Mouse (Mus musculus) retina, postnatal 7 days (tissue): ENCODE results near the gene Golga1.

Experiments used
- DNase-seq: peaks from one replicate; pipeline ENCODE4 v3.0.0-alpha.2; 2012; ENCODE audit warnings: low read depth, low spot score

The Golga1 gene

DNA sequence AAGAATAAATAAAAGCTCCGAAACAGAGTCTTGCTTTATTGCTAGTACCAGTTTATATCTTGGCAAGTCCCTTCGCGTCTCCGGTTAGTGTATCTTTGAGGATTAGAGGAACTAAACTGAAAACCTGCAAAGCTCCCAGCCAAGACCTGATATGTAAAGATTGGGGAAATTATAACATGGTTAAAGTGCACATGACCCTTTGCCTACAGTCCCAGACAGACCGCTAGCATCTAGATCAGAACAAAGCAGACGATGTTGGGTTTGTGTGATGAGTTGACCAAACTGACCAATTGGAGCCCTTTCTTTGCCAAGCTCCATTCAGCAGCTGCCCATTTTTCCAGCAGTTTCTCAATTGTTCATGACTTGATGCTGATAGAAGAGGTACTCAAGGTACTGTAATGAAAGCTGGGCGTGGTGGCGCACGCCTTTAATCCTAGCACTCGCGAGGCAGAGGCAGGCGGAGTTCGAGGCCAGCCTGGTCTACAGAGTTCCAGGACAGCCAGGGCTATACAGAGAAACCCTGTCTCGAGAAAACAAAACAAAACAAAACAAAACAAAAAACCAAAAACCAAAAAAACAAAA, 59.1 kb downstream of the Golga1 start:
- DNase-seq, result no peak

DNA sequence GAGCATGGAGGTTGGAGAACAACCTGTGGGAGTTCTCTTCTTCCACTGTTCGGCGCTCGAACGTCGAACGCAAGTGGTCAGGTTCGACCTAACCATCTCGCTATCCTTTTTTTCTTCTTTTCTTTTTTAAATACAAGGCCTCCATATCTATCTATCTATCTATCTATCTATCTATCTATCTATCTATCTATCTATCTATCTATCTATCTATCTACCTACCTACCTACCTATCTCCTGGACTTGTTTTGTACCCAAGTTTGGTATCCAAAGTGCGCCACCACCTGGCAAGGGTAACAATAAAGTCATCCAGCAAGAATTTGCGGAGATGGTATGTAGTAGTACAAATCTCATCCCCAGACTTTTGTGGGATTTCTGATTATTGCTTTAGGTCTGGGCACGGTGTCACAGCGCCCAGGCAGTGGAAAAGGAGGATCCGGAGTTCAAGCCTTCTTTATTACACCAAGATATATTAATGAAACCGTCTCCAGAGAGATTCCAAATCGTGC, 59.7 kb downstream of the Golga1 start, which contains the start of gene Rpl35:
Rpl35 (minus strand) TSS at position 51 of the 506 bp plus-strand sequence.
- DNase-seq, result no peak

DNA sequence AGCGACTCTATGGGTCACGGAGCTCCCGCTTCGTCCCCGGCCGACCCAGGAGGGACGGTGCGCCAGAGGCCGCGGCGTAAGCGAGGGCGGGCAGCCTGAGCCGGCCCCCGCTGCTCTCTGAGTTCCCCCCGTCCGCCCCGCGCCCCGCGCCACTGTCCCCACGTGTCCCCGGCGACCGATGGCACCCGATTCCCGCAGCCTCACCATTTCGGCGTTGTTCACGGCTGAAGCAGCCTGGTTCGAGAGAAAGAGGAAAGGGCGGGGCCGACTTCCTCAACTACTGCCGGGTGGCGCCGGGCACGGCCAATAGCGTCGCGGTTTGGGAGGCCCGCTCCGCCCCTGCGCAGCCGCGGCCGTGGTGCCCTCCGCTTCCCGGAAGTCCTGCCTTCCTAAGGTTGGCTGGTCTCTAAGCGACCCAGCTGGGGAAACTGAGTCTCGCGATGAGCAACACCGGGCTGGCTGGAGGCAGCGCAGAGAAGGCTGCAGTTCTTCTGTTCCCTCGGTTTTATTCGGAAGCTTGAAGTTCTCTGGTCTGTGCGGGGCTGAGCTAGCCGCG, 60.4 kb downstream of the Golga1 start, which contains the start of gene Arpc5l:
Arpc5l (plus strand) TSS at position 469 of the 556 bp plus-strand sequence.
- peak; percentile 80 for DNase-seq

DNA sequence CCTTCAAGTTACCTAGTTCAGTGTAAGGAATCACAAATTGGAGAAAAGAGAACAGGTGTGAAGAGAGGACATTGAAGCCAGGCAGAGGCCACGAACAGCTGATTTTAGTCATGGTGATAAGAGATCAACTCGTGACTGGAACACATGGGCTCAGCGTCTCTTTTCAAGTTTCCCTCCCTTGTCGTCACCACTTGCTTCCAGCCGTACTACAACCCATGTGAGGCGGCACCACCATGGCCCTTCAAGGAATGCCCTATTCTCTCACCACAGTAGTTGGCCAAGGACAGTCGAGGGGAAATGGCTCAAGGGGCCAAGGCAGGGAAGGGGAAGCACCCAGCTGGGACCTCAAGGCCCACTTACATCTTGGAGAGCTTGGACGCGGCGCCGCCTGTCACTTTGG, 61.0 kb downstream of the Golga1 start:
- no peak for DNase-seq

DNA sequence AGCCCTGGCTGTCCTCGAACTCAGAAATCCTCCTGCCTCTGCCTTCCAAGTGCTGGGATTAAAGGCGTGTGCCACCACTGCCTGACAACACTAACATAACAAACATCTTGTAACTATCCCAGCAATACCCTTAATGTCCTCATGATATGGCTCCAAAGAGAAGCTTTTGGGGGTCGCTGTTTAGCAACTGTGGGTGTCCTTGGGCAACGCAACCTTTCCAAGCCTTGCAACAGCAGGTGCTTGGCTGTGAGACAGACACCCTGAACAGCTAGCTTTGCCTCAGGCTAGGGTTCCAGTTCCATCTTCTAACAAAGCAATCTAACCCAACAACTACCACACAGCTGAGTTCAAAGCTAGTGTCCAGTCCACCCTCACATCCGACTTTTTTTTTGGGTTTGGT, 61.8 kb downstream of the Golga1 start:
- no peak for DNase-seq

DNA sequence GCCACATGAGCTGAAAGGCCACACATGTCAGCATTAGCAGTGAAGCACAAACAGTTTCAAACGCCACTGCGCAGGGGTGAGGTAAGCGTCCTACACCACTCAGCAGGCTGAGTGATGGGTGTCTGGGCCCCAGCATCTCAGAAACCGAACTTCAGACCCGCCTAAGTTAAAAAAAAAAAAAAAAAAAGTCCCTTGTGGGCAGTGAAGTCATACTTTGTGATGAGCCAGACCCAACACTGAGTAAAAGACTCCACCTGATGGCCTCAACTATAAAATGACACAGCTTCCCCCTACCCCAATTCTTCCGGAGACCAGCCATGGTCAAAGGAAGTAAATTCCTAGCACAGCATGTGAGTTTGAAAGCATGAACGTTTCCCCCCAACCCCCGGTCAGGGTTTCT, 62.2 kb downstream of the Golga1 start:
- no peak for DNase-seq

DNA sequence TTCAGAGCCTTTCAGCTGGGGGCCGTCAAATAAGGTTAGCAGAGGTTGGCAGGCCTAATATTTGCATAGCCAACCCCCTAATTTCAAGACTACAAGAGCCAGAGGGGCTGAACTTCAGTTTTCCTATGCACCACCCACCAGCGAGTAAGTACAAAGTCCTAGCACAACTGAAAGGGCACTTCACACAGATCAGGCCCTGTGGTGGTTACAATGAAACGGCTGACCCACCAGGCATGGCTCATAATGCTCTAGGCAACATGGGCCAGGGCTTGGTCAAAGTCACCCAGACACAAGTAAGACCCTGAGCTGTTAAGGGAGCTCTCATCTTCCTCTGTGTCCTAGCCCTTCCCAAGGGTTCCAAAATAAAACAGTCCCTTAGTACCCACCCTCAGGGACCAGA, 63.5 kb downstream of the Golga1 start:
- DNase-seq, result no peak

DNA sequence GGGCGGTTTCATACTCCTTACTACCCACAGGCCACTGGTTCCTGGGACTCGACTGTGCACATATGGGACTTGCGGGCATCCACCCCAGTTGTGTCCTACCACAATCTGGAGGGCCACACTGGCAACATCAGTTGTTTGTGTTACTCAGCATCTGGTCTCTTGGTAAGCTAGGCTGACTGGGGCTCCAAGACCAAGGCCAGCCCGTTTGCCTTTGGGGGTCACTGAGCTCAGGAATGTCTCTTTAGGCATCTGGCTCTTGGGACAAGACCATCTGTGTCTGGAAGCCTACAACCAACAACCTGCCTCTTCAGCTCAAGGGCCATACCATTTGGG, 64.8 kb downstream of the Golga1 start:
- DNase-seq, result no peak

DNA sequence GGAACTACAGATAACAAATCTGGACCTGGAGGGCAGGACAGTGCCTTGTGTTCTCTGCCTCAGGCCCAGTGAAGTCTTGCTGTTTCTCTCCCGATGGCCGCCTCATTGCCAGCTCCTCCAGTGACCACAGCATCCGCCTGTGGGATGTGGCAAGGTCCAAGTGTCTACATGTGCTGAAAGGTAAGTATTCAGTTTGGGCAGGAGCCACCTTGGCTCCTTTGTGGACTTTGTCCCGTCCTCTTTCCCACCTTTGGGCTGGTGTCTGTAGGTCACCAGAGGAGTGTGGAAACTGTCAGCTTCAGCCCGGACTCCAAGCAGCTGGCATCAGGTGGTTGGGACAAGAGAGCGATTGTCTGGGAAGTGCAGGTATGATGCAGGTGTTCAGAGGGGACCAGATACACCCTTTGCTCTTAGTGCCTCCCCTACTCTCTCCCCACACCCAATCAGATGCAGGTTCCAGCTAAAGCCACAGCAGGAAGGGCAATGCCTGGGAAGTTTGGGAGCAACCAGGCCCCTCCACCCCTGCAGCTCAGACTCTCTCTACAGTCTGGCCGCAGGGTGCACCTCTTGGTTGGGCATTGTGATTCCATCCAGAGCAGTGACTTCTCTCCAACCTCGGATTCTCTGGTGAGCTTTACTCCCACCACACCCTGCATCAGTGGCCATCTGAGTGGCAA, 65.3 kb downstream of the Golga1 start:
- DNase-seq, result no peak

DNA sequence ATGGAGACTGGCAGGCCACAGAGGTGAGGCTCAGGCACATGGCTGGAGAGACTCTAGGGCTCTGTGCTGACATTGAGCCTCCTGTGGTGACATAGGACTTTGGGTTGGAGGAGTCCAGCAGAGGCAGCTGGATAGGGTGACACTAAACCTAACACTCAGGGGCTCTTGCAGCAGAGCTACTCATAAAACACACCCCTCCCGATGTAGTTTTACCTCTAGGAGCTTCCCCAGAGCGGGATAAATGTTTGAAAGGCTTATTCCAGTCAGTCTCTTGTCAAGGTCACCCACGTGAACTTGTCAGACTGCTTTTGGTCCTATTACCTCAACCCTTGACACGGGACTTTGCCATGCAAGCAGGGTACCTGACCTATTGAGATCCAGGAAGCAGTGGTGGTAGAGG, 66.0 kb downstream of the Golga1 start:
- DNase-seq, result no peak

DNA sequence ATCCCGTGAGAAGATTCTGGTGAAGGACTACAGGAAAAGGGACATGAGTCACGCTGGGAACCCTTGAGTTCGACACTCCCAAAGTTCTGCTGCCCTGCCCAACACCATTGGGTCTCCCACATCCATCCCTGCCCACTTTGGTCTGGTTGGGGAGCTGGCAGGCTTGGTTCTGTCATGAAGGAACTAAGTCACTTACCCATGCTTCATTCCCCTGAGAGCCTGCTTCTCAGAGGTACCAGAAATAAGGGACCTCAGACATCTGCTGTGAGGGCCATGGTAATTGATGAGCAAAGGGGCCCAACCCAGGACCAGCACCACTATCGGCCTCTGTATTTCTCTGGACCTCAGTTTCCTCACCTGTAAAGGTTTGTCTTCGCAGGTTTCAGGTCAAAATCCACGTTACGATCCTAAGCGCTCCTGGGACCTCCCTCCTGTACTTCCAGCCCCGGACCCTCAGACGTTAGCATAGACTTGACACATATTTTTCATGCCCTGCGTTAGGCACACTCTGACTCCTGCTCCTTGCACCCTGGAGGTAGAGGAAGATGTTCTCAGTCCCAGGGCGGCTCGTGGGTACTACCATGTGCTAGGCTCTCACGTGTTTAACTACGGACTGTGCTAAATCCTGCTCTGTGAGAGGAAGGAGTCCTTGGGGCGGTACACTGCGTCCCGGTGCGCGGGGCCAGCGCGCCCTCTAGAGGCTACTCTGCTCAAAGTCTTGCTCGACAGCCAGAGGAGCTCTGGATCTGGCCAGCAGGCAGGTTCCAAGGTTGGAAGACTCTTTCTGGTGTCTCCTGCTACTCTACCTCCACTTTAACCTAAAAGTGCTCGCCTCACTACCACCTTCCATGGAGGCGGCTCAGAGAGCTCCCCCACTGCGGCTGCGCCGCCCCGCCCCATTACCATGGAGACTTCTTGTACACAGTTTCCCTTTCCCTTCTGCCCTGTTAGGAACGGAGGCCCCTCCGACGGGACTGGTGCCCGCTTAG, 67.7 kb downstream of the Golga1 start, which contains the start of gene Wdr38:
Wdr38 (plus strand) TSS at position 91 of the 989 bp plus-strand sequence.
- DNase-seq, result peak; percentile 75

DNA sequence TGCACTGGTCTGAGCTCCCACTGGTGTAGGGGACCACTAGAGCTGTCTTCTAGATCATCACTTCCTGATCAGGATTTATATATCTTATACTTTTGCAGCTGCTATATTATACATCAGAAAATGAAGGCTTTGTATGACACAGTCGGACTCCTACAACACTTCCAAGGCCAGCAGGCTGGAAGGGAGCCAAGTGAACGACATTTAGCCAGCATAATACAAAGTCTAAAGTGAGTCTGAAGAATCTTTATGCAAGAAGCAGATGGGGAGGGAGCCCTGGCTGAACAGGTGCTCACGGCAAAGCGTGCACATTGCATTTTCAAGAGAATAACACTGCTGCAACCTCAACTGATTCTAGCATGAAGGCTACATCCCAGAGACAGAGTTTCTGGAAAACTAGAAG, 72.9 kb downstream of the Golga1 start:
- no peak for DNase-seq

DNA sequence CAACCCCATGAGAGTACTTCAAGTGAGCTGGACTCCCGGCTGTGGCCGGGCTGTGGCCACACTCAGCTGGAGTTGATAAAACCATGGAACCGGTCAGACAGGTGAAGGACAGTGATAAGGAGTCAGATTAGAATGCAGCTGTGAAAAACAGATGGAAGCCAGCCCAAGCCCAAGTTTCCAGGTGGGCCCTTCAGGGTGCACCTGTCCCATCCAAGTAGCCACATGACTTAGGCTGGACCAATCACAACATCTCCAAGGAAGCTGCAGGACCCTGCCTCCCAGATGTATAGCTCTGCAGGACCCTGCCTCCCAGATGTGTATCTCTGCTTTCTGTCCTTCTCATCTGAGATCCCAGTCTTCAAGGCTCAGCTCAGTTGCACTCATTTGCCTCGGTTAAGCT, 73.3 kb downstream of the Golga1 start:
- DNase-seq, result no peak

DNA sequence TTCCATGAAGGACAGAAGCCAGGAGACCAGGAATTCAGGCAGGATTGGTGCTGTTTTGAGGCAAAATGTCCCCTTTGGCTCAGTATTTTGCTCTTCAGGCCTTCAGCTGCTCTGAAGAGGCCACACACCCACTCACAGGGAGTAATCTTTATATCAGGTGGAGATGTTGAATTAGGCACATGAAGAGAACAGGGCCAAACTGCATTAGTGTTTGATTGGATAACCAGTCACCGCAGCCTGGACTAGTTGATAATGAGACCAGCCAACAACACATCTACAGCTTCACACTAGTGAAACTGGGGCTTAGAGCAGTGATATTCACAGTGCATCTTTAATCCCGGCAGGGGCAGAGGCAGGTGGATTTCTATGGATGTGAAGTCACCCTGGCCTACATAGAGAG, 76.4 kb downstream of the Golga1 start:
- DNase-seq, result no peak

DNA sequence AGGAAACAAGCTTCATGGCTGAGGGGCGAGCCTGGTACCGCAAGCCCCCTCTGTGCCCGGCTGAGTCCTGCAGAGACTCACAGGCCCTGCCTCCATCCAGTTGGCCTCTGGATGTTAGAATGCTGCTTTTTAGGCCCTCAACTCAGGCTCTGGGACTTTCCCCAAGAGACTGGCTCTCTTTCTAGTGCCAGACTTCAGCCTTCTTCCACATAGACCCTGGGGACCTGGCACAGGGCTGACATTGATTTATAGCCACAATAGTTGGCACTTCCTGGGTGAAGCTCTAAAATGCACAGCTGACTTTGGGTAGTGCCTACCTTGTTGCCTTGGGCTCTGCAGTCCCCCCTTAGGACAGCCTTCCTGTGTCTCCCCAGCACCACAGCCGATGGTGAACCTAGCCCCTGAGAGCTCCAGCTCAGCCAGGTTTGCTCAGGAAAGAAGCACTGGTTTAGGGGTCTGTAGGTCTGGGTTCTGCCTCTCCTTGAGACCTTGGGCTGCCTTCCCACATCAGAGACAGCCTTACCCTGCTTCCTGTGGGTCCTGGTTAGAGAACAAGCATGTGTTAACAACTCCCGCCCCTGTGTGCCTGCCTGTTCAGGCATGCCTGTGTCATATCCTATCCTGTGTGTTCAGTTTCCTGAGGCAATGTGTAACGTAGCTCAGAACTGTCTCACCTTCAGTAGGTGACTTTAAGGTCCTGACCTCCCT, 77.4 kb downstream of the Golga1 start:
- DNase-seq, result no peak

DNA sequence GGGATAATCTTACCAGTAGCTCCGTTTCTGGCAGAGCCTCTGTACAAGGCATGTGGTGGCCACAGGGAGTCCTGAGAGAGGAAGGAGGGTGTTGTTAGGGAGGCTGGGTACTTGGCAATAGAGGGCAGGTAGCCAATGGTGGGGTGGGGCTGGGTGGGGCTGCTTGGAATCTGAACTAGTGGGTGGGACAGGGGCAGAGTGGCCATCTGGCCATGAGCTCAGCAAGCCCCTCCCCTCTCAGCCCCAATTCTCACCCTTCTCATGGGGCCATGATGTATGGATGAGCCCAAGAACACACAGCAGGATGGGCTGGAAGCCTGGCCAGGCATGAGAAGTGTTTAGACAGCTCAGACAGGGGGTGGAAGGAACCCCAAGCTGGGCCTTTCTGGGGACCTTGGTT, 78.0 kb downstream of the Golga1 start:
- no peak for DNase-seq

DNA sequence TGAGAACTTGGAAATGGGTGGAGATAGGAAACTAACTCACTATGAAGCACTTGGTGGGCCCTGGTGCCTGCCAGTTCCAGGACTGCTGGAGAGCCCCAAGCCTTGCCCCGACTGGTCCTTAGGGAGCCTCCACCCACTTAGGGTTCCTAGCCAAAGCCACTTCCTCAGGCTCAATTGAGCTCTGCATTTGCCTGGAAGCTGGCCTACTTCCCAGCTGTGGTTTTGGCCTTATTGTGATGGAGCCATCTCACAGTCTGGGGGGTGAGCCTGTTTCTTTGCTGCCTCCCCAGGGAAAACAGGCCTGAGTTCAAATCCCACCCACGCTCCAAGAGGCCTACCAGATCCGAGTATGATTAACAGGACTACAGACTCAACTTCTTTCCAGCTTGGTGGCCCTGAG, 78.8 kb downstream of the Golga1 start:
- no peak for DNase-seq

DNA sequence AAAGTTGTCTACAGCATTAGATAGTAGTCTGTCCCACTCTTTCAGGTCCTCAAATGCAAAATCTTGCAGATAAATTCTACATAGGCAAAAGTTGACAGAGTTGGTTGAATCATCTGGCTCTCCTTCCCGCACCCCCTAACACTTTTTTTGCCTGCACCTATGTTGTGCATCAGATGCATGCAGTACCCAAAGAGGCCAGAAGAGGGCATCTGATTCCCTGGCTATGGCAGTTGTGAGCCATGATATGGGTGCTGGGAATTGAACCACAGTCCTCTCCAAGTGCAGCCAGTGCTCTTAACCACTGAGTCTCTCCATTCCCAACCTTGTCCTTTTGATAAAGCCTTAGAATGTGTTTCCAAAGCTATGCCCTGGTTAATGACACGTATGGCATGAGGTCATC, 81.9 kb downstream of the Golga1 start:
- no peak for DNase-seq

DNA sequence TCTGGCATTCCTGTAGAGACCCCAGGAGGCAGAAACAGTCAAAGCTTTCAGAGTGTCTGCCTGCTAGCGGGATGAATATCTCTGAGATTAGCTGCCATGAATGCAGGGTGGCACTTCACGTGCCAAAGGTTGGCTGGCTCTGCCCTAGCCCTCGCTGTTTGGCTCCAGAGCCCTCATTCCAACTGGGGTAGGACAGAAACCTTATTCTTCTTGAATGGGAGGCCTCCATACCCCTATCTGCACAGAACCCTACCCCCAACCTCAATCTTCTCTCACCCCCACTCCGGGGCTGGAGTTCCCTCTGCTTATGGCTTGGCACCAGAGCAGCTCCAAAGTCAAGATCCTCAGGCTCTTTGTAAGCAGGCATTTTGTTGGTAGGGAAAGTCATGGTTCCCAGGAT, 87.5 kb downstream of the Golga1 start:
- no peak for DNase-seq

DNA sequence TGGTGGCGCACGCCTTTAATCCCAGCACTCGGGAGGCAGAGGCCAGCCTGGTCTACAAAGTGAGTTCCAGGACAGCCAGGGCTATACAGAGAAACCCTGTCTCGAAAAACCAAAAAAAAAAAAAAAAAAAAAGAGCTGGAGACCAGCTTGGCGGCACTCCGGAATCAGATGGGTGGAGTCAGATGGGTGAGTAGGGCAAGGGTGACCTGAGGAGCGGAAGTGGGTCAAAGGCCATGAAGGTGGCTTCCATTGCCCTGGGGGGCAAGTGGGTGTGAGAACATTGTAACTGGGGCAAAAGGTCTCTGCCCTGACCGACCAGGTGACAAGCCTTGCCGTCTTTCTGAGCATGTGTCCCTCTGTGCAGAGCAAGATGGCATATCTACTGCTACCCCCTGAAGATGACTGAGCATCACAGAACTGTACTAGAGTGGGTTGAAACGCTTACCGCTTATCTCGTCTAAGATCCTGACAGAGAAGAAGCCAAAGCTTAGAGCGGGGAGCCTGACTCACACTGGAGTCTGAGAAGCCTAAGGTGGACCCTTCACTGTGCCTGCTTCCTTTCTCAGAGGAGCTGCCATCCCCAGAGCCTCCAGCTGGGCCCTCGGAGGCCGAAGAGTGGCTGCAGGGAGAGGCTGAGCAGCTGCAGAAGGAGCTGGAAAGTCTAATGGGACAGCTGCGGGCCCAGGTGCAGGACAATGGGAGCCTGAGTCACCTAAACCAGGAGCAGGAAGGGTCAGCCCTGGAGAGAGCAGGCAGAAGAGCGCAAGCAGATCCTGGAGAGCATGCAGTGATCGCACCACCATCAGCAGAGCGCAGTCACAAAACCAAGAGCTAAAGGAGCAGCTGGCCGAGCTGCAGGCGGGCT, 89.2 kb downstream of the Golga1 start:
- no peak for DNase-seq
